Mouse (Mus musculus) bone marrow macrophage, adult 2 months (primary cell): ENCODE measurements around the gene Hyal2.

Experiments used
- CTCF ChIP-seq: IDR thresholded peaks from 2 replicates; pipeline ENCODE4 v1.5.1; 2012; ENCODE audit warnings: low read depth, mild to moderate bottlenecking, low read length, moderate library complexity
- POLR2A ChIP-seq: IDR thresholded peaks from 2 replicates; pipeline ENCODE4 v1.6.1; 2012; ENCODE audit warnings: mild to moderate bottlenecking, low read depth, low read length, borderline replicate concordance

DNA sequence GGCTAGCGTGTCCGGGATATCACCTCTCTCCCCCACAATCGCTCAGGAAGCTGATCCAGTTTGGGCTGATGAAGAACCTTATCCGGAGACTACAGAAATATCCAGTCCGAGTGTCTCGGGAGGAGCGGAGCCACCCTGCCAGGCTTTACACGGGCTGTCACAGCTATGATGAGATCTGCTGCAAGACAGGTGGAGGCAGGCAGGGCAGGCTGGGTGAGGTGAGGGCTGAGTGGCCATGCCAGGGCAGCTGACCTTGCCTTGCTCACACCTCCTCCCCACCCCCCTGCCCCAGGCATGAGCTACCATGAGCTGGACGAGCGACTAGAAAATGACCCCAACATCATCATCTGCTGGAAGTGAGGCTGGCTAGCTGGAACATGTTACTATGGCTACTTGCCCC, 22.5 kb upstream of the Hyal2 start:
- TF ChIP-seq CTCF = no peak
- TF ChIP-seq POLR2A = no peak
